Mouse (Mus musculus) heart, adult 2 months (tissue): ENCODE data around the gene Map4.

Experiments
- CTCF ChIP-seq: fragments of 200-600 bp; IDR thresholded peaks from 2 replicates; pipeline ENCODE4 v1.8.1; 2022; ENCODE audit warnings: antibody characterized with exemption, mild to moderate bottlenecking, moderate library complexity
- EP300 ChIP-seq: fragments of 200-500 bp; IDR thresholded peaks from 2 replicates; pipeline ENCODE4 v1.6.1; 2011; ENCODE audit warnings: low read depth, low read length, control low read depth; ENCODE audit not compliant: insufficient read depth
- POLR2A ChIP-seq: fragments of 200-500 bp; IDR thresholded peaks from 2 replicates; pipeline ENCODE4 v1.6.1; 2011; ENCODE audit warnings: mild to moderate bottlenecking, low read depth, low read length, control low read depth; ENCODE audit not compliant: insufficient read depth

DNA sequence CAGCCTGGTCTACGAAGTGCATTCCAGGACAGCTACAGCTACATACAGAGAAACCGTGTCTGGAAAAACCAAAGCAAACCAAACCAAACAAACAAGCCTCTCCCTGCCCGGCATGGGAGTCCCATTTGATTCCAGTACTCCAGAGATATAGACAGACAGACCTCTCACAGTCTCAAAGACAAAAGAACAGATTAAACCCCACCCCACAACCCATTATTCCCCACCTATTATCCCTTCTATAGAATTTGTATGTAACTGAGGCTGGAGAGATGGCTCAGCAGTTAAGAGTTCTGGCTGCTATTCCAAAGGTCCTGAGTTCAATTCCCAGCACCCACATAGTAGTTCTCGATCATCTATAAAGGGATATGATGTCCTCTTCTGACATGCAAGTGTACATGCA lies 21.3 kb upstream of the Map4 start:
- TF ChIP-seq CTCF: no peak
- TF ChIP-seq POLR2A: no peak
- TF ChIP-seq EP300: no peak
